Mouse (Mus musculus): ENCODE results near the gene Ntf5.

DNA sequence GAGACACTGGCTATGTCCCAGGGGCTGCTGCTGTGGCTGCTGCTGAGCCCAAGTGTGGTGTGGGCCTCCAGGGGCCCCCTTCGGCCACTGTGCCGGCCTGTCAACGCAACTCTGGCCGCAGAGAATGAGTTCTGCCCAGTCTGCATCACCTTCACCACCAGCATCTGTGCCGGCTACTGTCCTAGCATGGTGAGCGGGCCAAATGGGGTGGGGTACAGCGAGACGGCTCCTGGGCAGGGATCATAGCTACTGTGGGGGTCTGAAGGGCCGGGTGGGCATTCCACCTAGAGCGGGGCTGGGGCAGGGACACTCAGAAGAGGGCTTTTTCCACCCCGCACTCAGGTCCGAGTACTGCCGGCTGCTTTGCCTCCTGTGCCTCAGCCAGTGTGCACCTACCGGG is 7.7 kb downstream of the Ntf5 start:
- TF ChIP-seq SMC3 (IDR thresholded peaks at IDR 0.05; ENCODE audit: low read depth, low read length) (no peak), POLR2A (IDR thresholded peaks at IDR 0.05; ENCODE audit: low read depth, low read length) (no peak)

All from CH12.LX (cell line).